Comparison of ENCODE assay signal across 8 mouse cellular contexts in genomic region chr19:7143854-7144253, GRCm38 (mm10). TPM values are rescaled to one million over a fixed set of nuclear protein-coding genes. Genes with fewer than 3 reads are reported as not detected.
DNase-seq lines count a peak whose midpoint lies in the region; ATAC-seq and TF ChIP-seq lines count a peak whose summit lies in the region.

No protein-coding gene starts in this region.

- H3K4me3 ChIP-seq in hindbrain, embryonic 11.5 days (ENCODE audit: low read depth, low read length): peak overlapping the region; percentile 22
- peak overlapping the region; percentile 50 for H3K4me3 ChIP-seq in small intestine, adult 2 months (ENCODE audit: low read depth, low read length)

- peaks cover 14% of the 10 kb centered on the region for H3K4me1 ChIP-seq in hindbrain, embryonic 11.5 days (replicated peaks; ENCODE audit: control insufficient read depth, insufficient read depth, low read length)
- peaks cover 14% of the 10 kb centered on the region for H3K4me1 ChIP-seq in small intestine, adult 2 months (ENCODE audit: control insufficient read depth, insufficient read depth, insufficient read length, low read length)

- ATAC-seq in hindbrain, embryonic 11.5 days (ENCODE audit: low FRiP score): peak; percentile 61
- peak; percentile 86 for ATAC-seq in megakaryocyte progenitor cell, adult 5-6 weeks (replicated peaks; ENCODE audit: poor library complexity)

- peak overlapping the region; percentile 48 for H3K4me2 ChIP-seq in hindbrain, embryonic 11.5 days (replicated peaks; ENCODE audit: low read depth, low read length)

- TF ChIP-seq CTCF in small intestine, adult 2 months (IDR thresholded peaks at IDR 0.05; ENCODE audit: extremely low read depth, insufficient read length, insufficient replicate concordance, low read depth, low read length): no peak

- TF ChIP-seq POLR2A in small intestine, adult 2 months (IDR thresholded peaks at IDR 0.05; ENCODE audit: low read depth, low read length): peak; percentile 26; the same call in 1 of the 2 replicates

- DNase-seq in MEL-GATA-1-ER (ENCODE audit: extremely low read depth, low read depth): peak; percentile 61
- DNase-seq in c-Kit-negative CD71-positive TER-119-positive erythroid progenitor cells, embryonic 14.5 days (ENCODE audit: low read depth, low spot score): peak; percentile 50
- DNase-seq in frontal cortex, postnatal 14 days (ENCODE audit: low spot score in 2 of 2): peak; percentile 64 to 66
- DNase-seq in hindbrain, embryonic 11.5 days (ENCODE audit: low spot score): peak; percentile 84
- peak; percentile 44 to 76 for DNase-seq in left cerebral cortex, postnatal 14 days (ENCODE audit: low spot score in 2 of 2)
- no peak for DNase-seq in adipocyte (ENCODE audit: low spot score)

- under 1% methylated on average over 20 of the region's 20 CpGs for WGBS in hindbrain, embryonic 11.5 days
- under 1% methylated on average over 20 of the region's 20 CpGs for WGBS in small intestine, adult 2 months

- H3K27ac ChIP-seq in hindbrain, embryonic 11.5 days (ENCODE audit: low read depth, low read length): no peak overlapping the region
- H3K27ac ChIP-seq in small intestine, adult 2 months (ENCODE audit: insufficient read depth, low read depth, low read length): no peak overlapping the region

- H3K9me3 ChIP-seq in hindbrain, embryonic 11.5 days (ENCODE audit: control insufficient read depth, low read length): no peaks in the 10 kb centered on the region

- H3K9ac ChIP-seq in hindbrain, embryonic 11.5 days (ENCODE audit: low read depth, low read length): peak overlapping the region; percentile 38

- H3K36me3 ChIP-seq in hindbrain, embryonic 11.5 days (ENCODE audit: control insufficient read depth, insufficient read depth, low read length): no peaks in the 10 kb centered on the region
- no peaks in the 10 kb centered on the region for H3K36me3 ChIP-seq in small intestine, adult 2 months (ENCODE audit: control insufficient read depth, insufficient read depth, low read length)

- intact Hi-C loops in left cerebral cortex, postnatal 14 days (cut with DNase I): no loop called here

- H3K27me3 ChIP-seq in hindbrain, embryonic 11.5 days (ENCODE audit: control insufficient read depth, insufficient read depth, low read length): peaks cover 6% of the 10 kb centered on the region
- H3K27me3 ChIP-seq in small intestine, adult 2 months (ENCODE audit: control insufficient read depth, insufficient read depth, low read length): no peaks in the 10 kb centered on the region

RNA-seq across cellular contexts. Expression of gene Flrt1, which starts 38.3 kb away (rescaled TPM):
- polyA plus RNA-seq in hindbrain, embryonic 11.5 days (2014; fragmentation: Nextera tagmentation; extraction: Ambion mirVana): 4.6 and 5.6 TPM in 2 replicates
- total RNA-seq in left cerebral cortex, postnatal 14 days (2021): 10 to 100 TPM; 33.0 to 35.2 TPM
- not detected in 2 replicates for total RNA-seq in megakaryocyte progenitor cell, adult 5-6 weeks (2015)
- not detected in 2 replicates for total RNA-seq in megakaryocyte progenitor cell, adult 5-6 weeks (2017)
- 0.06 and 0.22 TPM in 2 replicates for polyA plus RNA-seq in small intestine, adult 2 months (2012; rRNA removed)

Comparison
In these comparisons a context has a peak if more than half of its experiments do, and no peak if none do; other contexts are left out.
1. RNA of gene Flrt1, which starts 38.3 kb away (total RNA-seq): 33.0 to 35.2 TPM in left cerebral cortex, postnatal 14 days; not detected in megakaryocyte progenitor cell, adult 5-6 weeks; every median in the first group is over 10 times any median in the second.